Mouse (Mus musculus) liver, postnatal 0 days (tissue): Measurements from ENCODE around the gene Ifit3b.

ENCODE experiments used
- CTCF ChIP-seq: sonication (generic); IDR thresholded peaks from 2 replicates; pipeline ENCODE4 v1.5.1; 2016; ENCODE audit warnings: antibody characterized with exemption, low read depth
- EP300 ChIP-seq: IDR thresholded peaks from 2 replicates; pipeline ENCODE4 v1.6.1; 2016; ENCODE audit warnings: antibody characterized with exemption, low read depth, mild to moderate bottlenecking

- TF ChIP-seq CTCF (no peak), EP300 (no peak)
Measured at GRCm38 (mm10) chr19:34623781-34624180, 16.0 kb downstream of the Ifit3b start.
